Comparison of ENCODE assay signal across 9 mouse cellular contexts in the genomic region with DNA sequence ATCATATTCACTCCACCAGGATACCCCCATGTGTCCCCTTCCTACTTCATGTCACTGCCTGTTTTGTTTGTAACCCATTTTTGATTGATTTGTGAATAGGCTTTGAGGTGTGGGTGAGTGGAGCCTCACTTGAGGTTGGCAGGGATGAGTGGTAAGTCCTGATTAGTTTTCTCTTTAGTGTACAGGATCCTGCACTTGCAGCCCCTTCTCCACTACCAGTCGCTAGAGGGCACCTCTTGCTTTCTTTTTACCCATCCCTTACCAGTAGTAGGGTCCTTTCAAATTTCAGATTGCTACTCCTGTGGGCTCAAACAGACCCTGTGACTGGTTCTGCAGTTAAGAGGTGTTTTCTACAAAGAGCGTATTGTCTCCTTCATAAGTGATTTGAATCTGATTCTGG. TPM values are rescaled to one million over a fixed set of nuclear protein-coding genes. Genes with fewer than 3 reads are reported as not detected.
DNase-seq lines count a peak whose midpoint lies in the region; ATAC-seq and TF ChIP-seq lines count a peak whose summit lies in the region.
"Had no signal": no experiment of that assay in that cellular context is flagged by ENCODE, and none has a peak within 500 bp of the region (broad histone marks: within the 10 kb centered on the region; RNA-seq: fewer than 3 reads in every experiment).

No protein-coding gene starts in this region.

- TF ChIP-seq CTCF in heart, adult 2 months (IDR thresholded peaks at IDR 0.05) = peak; percentile 69
- peak; percentile 26; the same call in 1 of the 2 replicates for TF ChIP-seq CTCF in liver, embryonic 14.5 days (IDR thresholded peaks at IDR 0.05; ENCODE audit: low read depth)

- no peak for TF ChIP-seq POLR2A in heart, adult 2 months (IDR thresholded peaks at IDR 0.05; ENCODE audit: insufficient read depth, low read depth, low read length)

- H3K27me3 ChIP-seq in heart, adult 2 months (ENCODE audit: control insufficient read depth, insufficient read depth, low read length) = no peaks in the 10 kb centered on the region
- no peaks in the 10 kb centered on the region for H3K27me3 ChIP-seq in liver, embryonic 14.5 days (ENCODE audit: control insufficient read depth, insufficient read depth, low read length)
- H3K27me3 ChIP-seq in liver, embryonic 11.5 days (replicated peaks; ENCODE audit: control insufficient read depth, insufficient read depth, low read length) = no peaks in the 10 kb centered on the region
- H3K27me3 ChIP-seq: lung, embryonic 15.5 days had no signal

- no peak for TF ChIP-seq EP300 in heart, adult 2 months (IDR thresholded peaks at IDR 0.05; ENCODE audit: insufficient read depth, low read depth, low read length)
- no peak for TF ChIP-seq EP300 in liver, embryonic 14.5 days (IDR thresholded peaks at IDR 0.05; ENCODE audit: low read depth)

- no peaks in the 10 kb centered on the region for H3K79me2 ChIP-seq in heart, adult 2 months (replicated peaks; ENCODE audit: control insufficient read depth, insufficient read depth, low read length)

- H3K9me3 ChIP-seq in liver, embryonic 14.5 days (ENCODE audit: control insufficient read depth, low read length) = no peaks in the 10 kb centered on the region
- no peaks in the 10 kb centered on the region for H3K9me3 ChIP-seq in liver, embryonic 11.5 days (ENCODE audit: control insufficient read depth, low read length)
- H3K9me3 ChIP-seq: lung, embryonic 15.5 days had no signal

- no peaks in the 10 kb centered on the region for H3K4me1 ChIP-seq in heart, adult 2 months (ENCODE audit: control insufficient read depth, insufficient read depth, low read length)
- H3K4me1 ChIP-seq in liver, embryonic 14.5 days (replicated peaks; ENCODE audit: control insufficient read depth in 2 of 2, insufficient read depth in 2 of 2, low read length in 1 of 2) = peaks cover 0 to 3% of the 10 kb centered on the region in 2 experiments; a peak in 3 of 4 replicates
- H3K4me1 ChIP-seq in liver, embryonic 11.5 days (replicated peaks; ENCODE audit: control insufficient read depth, insufficient read depth, low read length) = no peaks in the 10 kb centered on the region
- H3K4me1 ChIP-seq: lung, embryonic 15.5 days had no signal

- no peak overlapping the region for H3K4me3 ChIP-seq in heart, adult 2 months
- H3K4me3 ChIP-seq in liver, embryonic 14.5 days (ENCODE audit: insufficient read depth in 1 of 2, low read depth in 2 of 2, low read length in 2 of 2) = no peak overlapping the region
- no peak overlapping the region for H3K4me3 ChIP-seq in liver, embryonic 11.5 days (ENCODE audit: low read depth, low read length)
- H3K4me3 ChIP-seq: lung, embryonic 15.5 days had no signal

- H3K36me3 ChIP-seq in heart, adult 2 months (ENCODE audit: control insufficient read depth, insufficient read depth, low read length) = no peaks in the 10 kb centered on the region
- H3K36me3 ChIP-seq in liver, embryonic 14.5 days (replicated peaks; ENCODE audit: control insufficient read depth, insufficient read depth, low read depth) = peaks cover 2% of the 10 kb centered on the region; the same call in 1 of the 2 replicates
- H3K36me3 ChIP-seq in liver, embryonic 11.5 days (ENCODE audit: control insufficient read depth, insufficient read depth, low read length) = peaks cover 4% of the 10 kb centered on the region; the same call in 1 of the 2 replicates
- H3K36me3 ChIP-seq: lung, embryonic 15.5 days had no signal

- no peak overlapping the region for H3K9ac ChIP-seq in heart, adult 2 months (ENCODE audit: low read depth, low read length)
- no peak overlapping the region for H3K9ac ChIP-seq in liver, embryonic 14.5 days (replicated peaks)
- no peak overlapping the region for H3K9ac ChIP-seq in liver, embryonic 11.5 days (ENCODE audit: low read depth, low read length)
- H3K9ac ChIP-seq: lung, embryonic 15.5 days had no signal

- no peak overlapping the region for H3K4me2 ChIP-seq in liver, embryonic 14.5 days (ENCODE audit: low read depth)
- H3K4me2 ChIP-seq in liver, embryonic 11.5 days = no peak overlapping the region
- H3K4me2 ChIP-seq: lung, embryonic 15.5 days had no signal

- intact Hi-C loops in heart, adult 2 months (cut with DNase I) = loop anchor here (1.0 to 10.0 kb wide), 2 partner anchors 94 to 209 kb away; a partner anchor contains a TSS
- intact Hi-C loops in heart, postnatal 36 days (cut with DNase I) = loop anchor here (10.0 kb wide), 1 partner anchor 564 kb away; no protein-coding TSS in a partner anchor

- no peak for DNase-seq in heart, adult 2 months
- DNase-seq in heart, postnatal 36 days = no peak
- no peak for DNase-seq in liver, embryonic 14.5 days (ENCODE audit: low read depth in 3 of 3, low spot score in 3 of 3)
- DNase-seq in liver, embryonic 11.5 days (ENCODE audit: low spot score) = no peak
- DNase-seq in ZHBTc4 (ENCODE audit: low read depth, low spot score) = peak; percentile 20
- peak; percentile 7 for DNase-seq in induced T-regulatory cell, adult 2 months (ENCODE audit: low read depth)
- no peak for DNase-seq in MN1 (ENCODE audit: low spot score)

- 63% methylated on average over 2 of the region's 2 CpGs for WGBS in heart, adult 2 months
- WGBS in liver, embryonic 14.5 days (ENCODE audit: insufficient replicate concordance) = 55% methylated on average over 2 of the region's 2 CpGs
- 50% methylated on average over 2 of the region's 2 CpGs for WGBS in liver, embryonic 11.5 days

- no peak overlapping the region for H3K27ac ChIP-seq in heart, adult 2 months
- no peak overlapping the region for H3K27ac ChIP-seq in liver, embryonic 14.5 days
- H3K27ac ChIP-seq in liver, embryonic 11.5 days (ENCODE audit: low read depth, low read length) = no peak overlapping the region
- H3K27ac ChIP-seq: lung, embryonic 15.5 days had no signal

- no peak for ATAC-seq in liver, embryonic 14.5 days (ENCODE audit: insufficient read depth)
- no peak for ATAC-seq in liver, embryonic 11.5 days (replicated peaks; ENCODE audit: low FRiP score)
- no peak for ATAC-seq in cerebellum, adult (ENCODE audit: insufficient number of reproducible peaks, low FRiP score, low TSS enrichment)

RNA-seq across cellular contexts. Expression of a gene that starts 38.8 kb away (rescaled TPM):
- total RNA-seq in heart, adult 2 months (2021) = 10 to 100 TPM in 1 of 2 experiments, 1 to 10 TPM in 1; 7.2 to 12.4 TPM
- 13.2 and 17.0 TPM in 2 replicates for polyA plus RNA-seq in heart, adult 2 months (2012; rRNA removed)
- total RNA-seq in heart, postnatal 36 days (2021) = 10 to 100 TPM in 1 of 2 experiments, 1 to 10 TPM in 1; 5.6 to 11.0 TPM
- 16.2 and 33.4 TPM in 2 replicates for polyA plus RNA-seq in liver, embryonic 14.5 days (2012; rRNA removed)
- polyA plus RNA-seq in liver, embryonic 14.5 days (2014; fragmentation: Nextera tagmentation; extraction: Ambion mirVana) = 55.5 and 58.0 TPM in 2 replicates
- polyA plus RNA-seq in liver, embryonic 11.5 days (2014; fragmentation: Nextera tagmentation; extraction: Ambion mirVana) = 49.1 and 50.2 TPM in 2 replicates

Comparison
In these comparisons a context has a peak if more than half of its experiments do, and no peak if none do; other contexts are left out.
1. DNase-seq: peak in ZHBTc4 (single experiment) and induced T-regulatory cell, adult 2 months (single experiment); none in heart, adult 2 months (0 of 2), heart, postnatal 36 days (0 of 2), liver, embryonic 14.5 days (0 of 3), liver, embryonic 11.5 days (single experiment) and MN1 (single experiment).